Mouse (Mus musculus): Measurements from ENCODE around the gene Kank3.
"Not testable (repeated sequence)": the region's sequence is repeated elsewhere in the genome, so short reads cannot be mapped to it uniquely, and the experiment has no call there.

Kank3 gene

GRCm38 (mm10) chr17:33807181-33807888 is 3.0 kb upstream of the Kank3 start:
- no peak for DNase-seq

GRCm38 (mm10) chr17:33808192-33808591 is 2.1 kb upstream of the Kank3 start:
- DNase-seq = no peak

GRCm38 (mm10) chr17:33811142-33811516 is 810 bp downstream of the Kank3 start:
- DNase-seq = peak in 1 of 2 experiments; percentile 26

GRCm38 (mm10) chr17:33812475-33812874 is 2.2 kb downstream of the Kank3 start:
- DNase-seq = peak; percentile 38 to 70

- peak; percentile 69 to 88 for DNase-seq
Measured at GRCm38 (mm10) chr17:33812990-33813389, 2.7 kb downstream of the Kank3 start.

GRCm38 (mm10) chr17:33815399-33815798 is 5.1 kb downstream of the Kank3 start:
- DNase-seq = no peak

- no peak for DNase-seq
Measured at GRCm38 (mm10) chr17:33816612-33817011, 6.3 kb downstream of the Kank3 start.

GRCm38 (mm10) chr17:33817184-33817968 is 7.1 kb downstream of the Kank3 start:
- peak; percentile 92 to 93 for DNase-seq

- DNase-seq = peak in 1 of 2 experiments; percentile 27
Measured at GRCm38 (mm10) chr17:33817969-33818643, 7.8 kb downstream of the Kank3 start.

- no peak for DNase-seq
Measured at GRCm38 (mm10) chr17:33822436-33822959, 12.2 kb downstream of the Kank3 start.

- DNase-seq = not testable (repeated sequence)
Measured at GRCm38 (mm10) chr17:33823171-33823570, 12.9 kb downstream of the Kank3 start.

GRCm38 (mm10) chr17:33824084-33824996 is 14.0 kb downstream of the Kank3 start, which contains the start of the genes Rps28 and Ndufa7:
Gene Rps28 (minus strand): TSS chr17:33824562.
Gene Ndufa7 (plus strand): TSS chr17:33824572.
- DNase-seq = peak; percentile 98

GRCm38 (mm10) chr17:33824997-33825330 is 14.6 kb downstream of the Kank3 start:
- DNase-seq = not testable (repeated sequence)

- no peak for DNase-seq
Measured at GRCm38 (mm10) chr17:33825462-33825861, 15.1 kb downstream of the Kank3 start.

GRCm38 (mm10) chr17:33826850-33827249 is 16.5 kb downstream of the Kank3 start:
- peak; percentile 80 to 82 for DNase-seq

- peak; percentile 88 to 96 for DNase-seq
Measured at GRCm38 (mm10) chr17:33828892-33829291, 18.6 kb downstream of the Kank3 start.

GRCm38 (mm10) chr17:33829561-33829960 is 19.2 kb downstream of the Kank3 start:
- DNase-seq = no peak

GRCm38 (mm10) chr17:33842966-33843795 is 32.9 kb downstream of the Kank3 start, which contains the start of gene Cd320:
Gene Cd320 (plus strand): TSS chr17:33843091.
- peak; percentile 95 for DNase-seq

GRCm38 (mm10) chr17:33844196-33844595 is 33.9 kb downstream of the Kank3 start:
- no peak for DNase-seq

- DNase-seq = no peak
Measured at GRCm38 (mm10) chr17:33848139-33848538, 37.8 kb downstream of the Kank3 start.

- DNase-seq = no peak
Measured at GRCm38 (mm10) chr17:33851331-33851730, 41.0 kb downstream of the Kank3 start.

All from kidney, postnatal 36 days (tissue).